Mouse (Mus musculus) brain, embryonic 14.5 days (tissue): ENCODE measurements at regions not wholly inside any gene's neighbourhood (a gene's known extent, or its start where the extent isn't known, plus 50 kb on each side); places are given as distances from the start of the nearest gene placed in this dataset.

Experiments used
- CTCF ChIP-seq: fragments of 200-500 bp; IDR thresholded peaks from 2 replicates; pipeline ENCODE4 v1.5.1; 2012; ENCODE audit warnings: inconsistent platforms, mild to moderate bottlenecking, moderate library complexity, borderline replicate concordance; ENCODE audit not compliant: insufficient read depth, insufficient read length; ENCODE audit errors: extremely low read depth
- POLR2A ChIP-seq: fragments of 200-500 bp; IDR thresholded peaks from 2 replicates; pipeline ENCODE4 v1.6.1; 2012; ENCODE audit warnings: mild to moderate bottlenecking, inconsistent platforms, borderline replicate concordance; ENCODE audit not compliant: poor library complexity, insufficient read depth, insufficient read length, severe bottlenecking; ENCODE audit errors: extremely low read depth

- TF ChIP-seq CTCF (no peak), POLR2A (no peak)
Observed at GRCm38 (mm10) chr10:95762632-95763031, 80.1 kb downstream of the Gm33543 start.
